31 mouse cellular contexts compared by ENCODE assay signal in genomic region chr10:60357901-60358300, GRCm38 (mm10). TPM values are rescaled to one million over a fixed set of nuclear protein-coding genes. Genes with fewer than 3 reads are reported as not detected.
"Had no signal": no experiment of that assay in that cellular context is flagged by ENCODE, and none has a peak within 500 bp of the region (broad histone marks: within the 10 kb centered on the region; RNA-seq: fewer than 3 reads in every experiment).

No protein-coding gene starts in this region.

- H3K27ac ChIP-seq: heart, embryonic 10.5 days; hindbrain, embryonic 12.5 days; hindbrain, embryonic 15.5 days; hindbrain, postnatal 0 days; kidney, embryonic 15.5 days; kidney, postnatal 0 days; layer of hippocampus, adult 2 months; left cerebral cortex, adult 2 months; limb, embryonic 12.5 days; liver, embryonic 13.5 days; liver, embryonic 15.5 days had no signal

- ATAC-seq: hindbrain, postnatal 0 days; intestine, embryonic 16.5 days had no signal

- H3K4me2 ChIP-seq: heart, embryonic 12.5 days; hindbrain, embryonic 12.5 days; hindbrain, embryonic 15.5 days; kidney, embryonic 15.5 days; limb, embryonic 12.5 days; liver, embryonic 11.5 days; liver, embryonic 13.5 days; liver, embryonic 15.5 days had no signal

- H3K9ac ChIP-seq: heart, embryonic 12.5 days; hindbrain, embryonic 12.5 days; hindbrain, embryonic 15.5 days; kidney, embryonic 15.5 days; limb, embryonic 12.5 days; liver, embryonic 13.5 days; liver, embryonic 15.5 days had no signal

- H3K9me3 ChIP-seq: heart, embryonic 10.5 days; heart, embryonic 12.5 days; hindbrain, embryonic 12.5 days; hindbrain, embryonic 15.5 days; kidney, embryonic 15.5 days; limb, embryonic 10.5 days; limb, embryonic 12.5 days; liver, embryonic 13.5 days; liver, embryonic 15.5 days had no signal

- H3K36me3 ChIP-seq: heart, embryonic 10.5 days; heart, embryonic 12.5 days; hindbrain, embryonic 12.5 days; hindbrain, embryonic 15.5 days; kidney, embryonic 15.5 days; limb, embryonic 10.5 days; limb, embryonic 12.5 days had no signal

- H3K27me3 ChIP-seq: heart, embryonic 12.5 days; hindbrain, embryonic 12.5 days; hindbrain, embryonic 15.5 days; kidney, embryonic 15.5 days; limb, embryonic 12.5 days; liver, embryonic 13.5 days; liver, embryonic 15.5 days had no signal

- H3K4me3 ChIP-seq: heart, embryonic 10.5 days; heart, embryonic 12.5 days; hindbrain, embryonic 12.5 days; hindbrain, embryonic 15.5 days; kidney, embryonic 15.5 days; layer of hippocampus, adult 2 months; left cerebral cortex, adult 2 months; limb, embryonic 10.5 days; limb, embryonic 12.5 days; liver, embryonic 13.5 days; liver, embryonic 15.5 days had no signal

- DNase-seq: heart, adult 18-20 months; heart, postnatal 14 days; heart, postnatal 36 days; kidney, adult 11 months; kidney, adult 2 months; kidney, adult 9 months; kidney, postnatal 14 days; kidney, postnatal 36 days; liver; liver, embryonic 13.5 days had no signal

RNA-seq across cellular contexts. Expression of gene Gm17455, which starts 41.6 kb away (rescaled TPM):
- total RNA-seq: gastrocnemius, adult 18-20 months; gastrocnemius, postnatal 10 days; gastrocnemius, postnatal 25 days; heart, adult 18-20 months; heart, adult 8-10 months; heart, postnatal 14 days; heart, postnatal 36 days; hematopoietic stem cell, adult 5-6 weeks; layer of hippocampus, adult 2 months; left cerebral cortex, adult 2 months; left cerebral cortex, postnatal 36 days had no signal
- polyA plus RNA-seq: heart, embryonic 14.5 days; kidney, adult 2 months; liver, embryonic 13.5 days had no signal
